In the genomic region with DNA sequence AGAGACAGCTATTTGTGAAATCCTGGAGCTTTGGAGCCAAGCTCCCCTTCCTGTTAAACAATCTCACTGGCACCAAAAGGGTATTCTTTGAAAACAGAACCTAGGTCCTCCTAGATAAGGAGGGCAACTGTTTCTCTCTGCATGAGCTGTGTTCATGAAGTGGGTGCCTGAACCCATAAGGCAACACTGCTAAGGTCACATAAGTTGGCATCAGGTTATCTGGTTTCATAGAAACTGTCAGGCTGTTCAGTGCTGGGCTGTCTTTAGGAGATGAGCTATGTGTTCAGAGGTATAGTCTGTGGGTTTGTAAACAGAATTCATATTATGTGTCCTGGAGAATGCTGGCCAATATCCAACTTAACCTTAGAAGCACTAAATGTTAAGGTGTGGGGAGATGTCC, we compare ENCODE assay signal across 33 mouse cellular contexts. TPM values are rescaled to one million over a fixed set of nuclear protein-coding genes. Genes with fewer than 3 reads are reported as not detected.
"Had no signal": no experiment of that assay in that cellular context is flagged by ENCODE, and none has a peak within 500 bp of the region (broad histone marks: within the 10 kb centered on the region; RNA-seq: fewer than 3 reads in every experiment).

No protein-coding gene starts in this region.

RNA-seq across cellular contexts. Expression of gene A930018P22Rik, which starts 5.4 kb away (rescaled TPM):
- total RNA-seq: granulocyte monocyte progenitor cell, adult 5-6 weeks; layer of hippocampus, adult 2 months; layer of hippocampus, postnatal 10 days; left cerebral cortex, postnatal 36 days had no signal
- polyA plus RNA-seq: heart, embryonic 14.5 days; heart, embryonic 16.5 days; hindbrain, embryonic 12.5 days; hindbrain, embryonic 14.5 days; hindbrain, embryonic 16.5 days; inflammation-experienced regulatory T-cells, adult 6 months; kidney, embryonic 16.5 days; limb, embryonic 10.5 days; limb, embryonic 12.5 days had no signal

RNA-seq across cellular contexts. Expression of gene Cd59b, which starts 47.5 kb away (rescaled TPM):
- total RNA-seq: granulocyte monocyte progenitor cell, adult 5-6 weeks; layer of hippocampus, adult 2 months had no signal
- polyA plus RNA-seq: inflammation-experienced regulatory T-cells, adult 6 months had no signal

RNA-seq across cellular contexts. Expression of gene Gm10799, which starts 48.8 kb away (rescaled TPM):
- total RNA-seq: gastrocnemius, adult 2 months; gastrocnemius, postnatal 10 days; gastrocnemius, postnatal 25 days; gastrocnemius, postnatal 4 days; granulocyte monocyte progenitor cell, adult 5-6 weeks; heart, adult 18-20 months; heart, adult 8-10 months; heart, postnatal 10 days; heart, postnatal 25 days; heart, postnatal 4 days; layer of hippocampus, adult 2 months; layer of hippocampus, postnatal 10 days; layer of hippocampus, postnatal 25 days; left cerebral cortex, adult 2 months; left cerebral cortex, postnatal 14 days; left cerebral cortex, postnatal 36 days had no signal
- polyA plus RNA-seq: frontal cortex, adult 2 months; heart, embryonic 10.5 days; heart, embryonic 12.5 days; heart, embryonic 14.5 days; heart, embryonic 16.5 days; hindbrain, embryonic 10.5 days; hindbrain, embryonic 12.5 days; hindbrain, embryonic 14.5 days; hindbrain, embryonic 16.5 days; inflammation-experienced regulatory T-cells, adult 6 months; intestine, embryonic 15.5 days; intestine, postnatal 0 days; kidney, embryonic 14.5 days; kidney, embryonic 16.5 days; limb, embryonic 10.5 days; limb, embryonic 12.5 days; limb, embryonic 14.5 days had no signal

RNA-seq across cellular contexts. Expression of gene Gm10912, which starts 51.5 kb away (rescaled TPM):
- polyA plus RNA-seq: heart, embryonic 10.5 days; heart, embryonic 12.5 days; heart, embryonic 14.5 days; heart, embryonic 16.5 days; hindbrain, embryonic 10.5 days; hindbrain, embryonic 12.5 days; hindbrain, embryonic 14.5 days; hindbrain, embryonic 16.5 days; intestine, postnatal 0 days; kidney, embryonic 14.5 days; kidney, embryonic 16.5 days; limb, embryonic 10.5 days; limb, embryonic 12.5 days had no signal
